Mouse (Mus musculus) bone marrow macrophage, adult 2 months (primary cell): ENCODE results near the gene Ankzf1.

Experiments
- CTCF ChIP-seq: IDR thresholded peaks from 2 replicates; pipeline ENCODE4 v1.5.1; 2012; ENCODE audit warnings: low read depth, mild to moderate bottlenecking, low read length, moderate library complexity
- POLR2A ChIP-seq: IDR thresholded peaks from 2 replicates; pipeline ENCODE4 v1.6.1; 2012; ENCODE audit warnings: mild to moderate bottlenecking, low read depth, low read length, borderline replicate concordance

- no peak for TF ChIP-seq CTCF
- no peak for TF ChIP-seq POLR2A
Measured at GRCm38 (mm10) chr1:75159540-75160255, 32.3 kb upstream of the Ankzf1 start.
